Mouse (Mus musculus): ENCODE data around the gene Cnn2.
"Not testable (repeated sequence)": the region's sequence is repeated elsewhere in the genome, so short reads cannot be mapped to it uniquely, and the experiment has no call there.

Gene Cnn2

GRCm38 (mm10) chr10:80030191-80030590, 41.8 kb downstream of the Cnn2 start:
- in situ Hi-C loops (cut with MboI; ENCODE audit: unreplicated experiment in 2 of 2): loop anchor here (5.0 kb wide), 1 partner anchor 43 kb away; the partner anchor contains the start of gene Cnn2 (in 2 of the 2)

GRCm38 (mm10) chr10:80030736-80031135, 42.4 kb downstream of the Cnn2 start:
- in situ Hi-C loops (cut with MboI; ENCODE audit: unreplicated experiment in 2 of 2): loop anchor here (5.0 kb wide), 1 partner anchor 43 kb away; the partner anchor contains the start of gene Cnn2 (in 2 of the 2)

GRCm38 (mm10) chr10:80032799-80033480, 44.6 kb downstream of the Cnn2 start:
- in situ Hi-C loops (cut with MboI; ENCODE audit: unreplicated experiment in 2 of 2): loop anchor here (5.0 kb wide), 1 partner anchor 46 kb away; the partner anchor contains the start of gene Cnn2 (in 2 of the 2)

- in situ Hi-C loops (cut with MboI; ENCODE audit: unreplicated experiment in 2 of 2): loop anchor here (5.0 kb wide), 1 partner anchor 46 kb away; the partner anchor contains the start of gene Cnn2 (in 2 of the 2)
Observed at GRCm38 (mm10) chr10:80033511-80034391, 45.4 kb downstream of the Cnn2 start.

- in situ Hi-C loops (cut with MboI; ENCODE audit: unreplicated experiment in 2 of 2): no loop called here
Observed at GRCm38 (mm10) chr10:80035148-80035547, 46.8 kb downstream of the Cnn2 start.

- in situ Hi-C loops (cut with MboI; ENCODE audit: unreplicated experiment in 2 of 2): no loop called here
Observed at GRCm38 (mm10) chr10:80035686-80036085, 47.3 kb downstream of the Cnn2 start.

- in situ Hi-C loops (cut with MboI; ENCODE audit: unreplicated experiment in 2 of 2): no loop called here
Observed at GRCm38 (mm10) chr10:80036832-80037231, 48.4 kb downstream of the Cnn2 start.

- in situ Hi-C loops (cut with MboI; ENCODE audit: unreplicated experiment in 2 of 2): no loop called here
Observed at GRCm38 (mm10) chr10:80039559-80039979, 51.2 kb downstream of the Cnn2 start, which contains the start of gene Polr2e. Polr2e (minus strand) TSS chr10:80039795.

- in situ Hi-C loops (cut with MboI; ENCODE audit: unreplicated experiment in 2 of 2): not testable (repeated sequence)
Observed at GRCm38 (mm10) chr10:80041409-80042060, 53.2 kb downstream of the Cnn2 start.

- in situ Hi-C loops (cut with MboI; ENCODE audit: unreplicated experiment in 2 of 2): no loop called here
Observed at GRCm38 (mm10) chr10:80044087-80044486, 55.7 kb downstream of the Cnn2 start.

- in situ Hi-C loops (cut with MboI; ENCODE audit: unreplicated experiment in 2 of 2): not testable (repeated sequence)
Observed at GRCm38 (mm10) chr10:80045364-80045763, 57.0 kb downstream of the Cnn2 start.

All from v-Abl transformed pro-B cells (cell line).